Mouse (Mus musculus) heart, postnatal 0 days (tissue): ENCODE measurements around the gene AC131692.1.

Source experiments
- CTCF ChIP-seq: IDR thresholded peaks from 2 replicates; pipeline ENCODE4 v1.5.1; 2016; ENCODE audit warnings: antibody characterized with exemption, control low read depth, low read depth
- EP300 ChIP-seq: IDR thresholded peaks from 2 replicates; pipeline ENCODE4 v1.6.1; 2016; ENCODE audit warnings: antibody characterized with exemption, low read depth

GRCm38 (mm10) chr19:6076564-6077393 lies 17.4 kb upstream of the AC131692.1 start, which contains the start of gene Vps51:
- no peak for TF ChIP-seq CTCF
- TF ChIP-seq EP300: peak; percentile 40; the same call in 1 of the 2 replicates
